Mouse (Mus musculus): ENCODE results near the gene Cabp4. TPM values are rescaled to one million over a fixed set of nuclear protein-coding genes. Genes with fewer than 3 reads are reported as not detected.

The Cabp4 gene
- total RNA-seq, 2 experiments from 2014 or later = not detected

GRCm38 (mm10) chr19:4166678-4167476 lies 23.0 kb upstream of the Cabp4 start:
- intact Hi-C loops (cut with DNase I) = no loop called here
- DNase-seq = peak; percentile 45

GRCm38 (mm10) chr19:4164721-4165120 lies 20.9 kb upstream of the Cabp4 start:
- intact Hi-C loops (cut with DNase I) = no loop called here
- DNase-seq = no peak

- no peak for DNase-seq
- intact Hi-C loops (cut with DNase I) = no loop called here
Observed at GRCm38 (mm10) chr19:4164100-4164499, 20.3 kb upstream of the Cabp4 start.

GRCm38 (mm10) chr19:4163543-4163887 lies 19.7 kb upstream of the Cabp4 start:
- intact Hi-C loops (cut with DNase I) = no loop called here
- no peak for DNase-seq

DNA sequence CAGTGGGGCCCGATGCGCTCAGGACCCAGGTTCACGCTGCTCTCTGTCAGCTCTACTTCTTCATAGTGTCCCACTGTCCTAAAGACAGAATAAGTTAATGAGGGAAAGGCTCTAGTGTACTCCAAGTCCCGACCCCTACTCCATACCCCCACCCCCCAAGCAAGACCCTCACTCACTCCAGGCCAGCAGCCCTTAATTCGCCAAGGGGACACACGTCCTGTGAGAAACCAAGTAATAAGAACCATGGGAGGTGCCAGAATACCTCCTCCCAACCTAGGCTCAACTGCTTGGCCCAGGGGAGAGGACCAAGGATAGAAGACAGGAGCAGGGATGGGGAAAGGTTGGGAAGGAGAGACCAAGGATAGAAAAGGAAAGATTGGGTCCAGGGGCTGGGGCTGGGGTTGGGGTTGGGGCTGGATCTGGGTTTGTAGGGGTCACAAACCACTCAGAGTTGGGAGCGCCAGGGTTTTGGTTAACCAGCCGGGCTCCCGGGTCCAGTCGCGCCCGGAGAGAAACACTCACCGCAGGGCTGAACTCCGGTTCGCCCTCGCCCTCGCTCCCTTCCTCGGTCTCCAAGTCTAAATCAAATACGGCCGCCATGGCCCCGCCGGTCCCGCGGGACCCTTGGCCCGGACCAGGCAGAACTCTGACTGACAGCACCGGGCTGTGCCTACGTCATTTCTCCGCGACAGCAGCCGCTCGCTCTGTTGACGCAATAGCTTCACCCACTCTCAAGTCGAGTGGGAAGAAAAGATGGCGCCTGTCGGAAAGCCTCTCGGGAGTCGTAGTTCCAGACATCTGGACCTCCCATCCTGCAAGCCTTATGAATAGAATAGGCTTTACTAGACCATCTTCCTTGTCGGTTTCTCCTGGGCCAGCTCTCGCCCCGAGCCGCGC lies 19.1 kb upstream of the Cabp4 start, which contains the start of gene Rps6kb2:
Gene Rps6kb2 (minus strand): TSS at position 709 of the 897 bp plus-strand sequence.
- intact Hi-C loops (cut with DNase I) = no loop called here
- DNase-seq = peak; percentile 97

- intact Hi-C loops (cut with DNase I) = no loop called here
- DNase-seq = no peak
Observed at GRCm38 (mm10) chr19:4159049-4159448, 15.2 kb upstream of the Cabp4 start.

- intact Hi-C loops (cut with DNase I) = no loop called here
- no peak for DNase-seq
Observed at GRCm38 (mm10) chr19:4156771-4157170, 12.9 kb upstream of the Cabp4 start.

DNA sequence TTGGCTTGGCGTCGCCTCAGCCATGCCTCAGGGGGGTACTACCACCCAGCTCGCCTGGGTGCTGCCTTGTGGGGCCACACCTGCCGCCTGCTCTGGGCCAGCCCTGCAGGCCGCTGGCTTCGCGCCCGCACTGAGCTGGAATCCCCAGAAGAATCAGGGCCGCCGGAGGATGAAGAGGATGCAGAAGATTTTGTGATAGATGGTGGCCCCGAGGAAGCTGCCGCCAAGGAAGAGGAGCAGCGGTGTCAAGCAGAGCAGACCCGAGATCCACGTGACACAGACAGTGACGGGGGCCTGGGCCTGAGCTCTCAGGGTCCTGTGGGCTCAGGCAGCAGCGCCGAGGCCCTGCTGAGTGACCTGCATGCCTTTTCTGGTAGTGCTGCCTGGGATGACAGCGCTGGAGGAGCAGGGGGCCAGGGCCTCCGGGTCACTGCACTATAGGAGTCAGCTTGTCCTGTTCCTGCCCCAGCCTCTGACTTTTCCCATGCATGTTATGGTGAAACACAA lies 12.3 kb upstream of the Cabp4 start:
- intact Hi-C loops (cut with DNase I) = no loop called here
- no peak for DNase-seq

GRCm38 (mm10) chr19:4155223-4156072 lies 11.6 kb upstream of the Cabp4 start:
- no peak for DNase-seq
- intact Hi-C loops (cut with DNase I) = no loop called here

DNA sequence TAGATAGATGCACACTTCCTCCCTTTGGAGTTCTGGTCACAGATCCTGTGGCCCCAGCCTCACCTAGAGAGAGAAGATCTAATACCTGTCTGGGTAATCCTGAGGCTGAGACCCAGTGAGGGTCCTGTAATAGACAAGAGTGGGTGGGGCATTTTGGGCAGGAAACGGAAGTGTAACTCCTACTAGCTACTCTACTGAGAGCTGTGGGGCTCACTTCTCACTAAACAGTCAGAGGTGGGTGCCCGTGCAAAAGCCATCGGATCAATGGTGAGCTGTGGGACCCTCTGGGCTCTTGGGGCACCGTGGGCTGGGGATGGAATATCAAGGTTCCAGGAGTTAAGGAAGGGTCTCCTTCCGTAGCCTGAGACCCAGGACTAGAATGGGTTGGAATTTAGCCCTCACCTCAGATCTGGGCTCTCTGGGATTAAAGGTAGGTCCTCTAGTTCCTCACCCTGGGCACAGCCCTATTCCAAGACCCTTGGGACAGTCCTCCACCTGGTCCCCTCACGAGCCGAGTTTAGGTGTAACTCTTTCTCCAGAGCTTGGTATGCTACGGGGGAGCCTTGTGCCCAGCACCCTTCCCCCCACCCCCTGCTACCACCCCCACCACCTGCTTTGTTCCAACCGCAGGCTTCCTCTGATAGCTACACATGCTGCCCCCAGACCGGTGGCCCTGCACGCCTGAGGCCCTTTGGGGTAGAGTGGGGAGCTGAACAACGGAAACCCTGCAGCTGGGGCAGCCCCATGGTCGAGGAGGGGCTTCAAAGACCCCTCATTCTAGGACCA lies 10.8 kb upstream of the Cabp4 start:
- no peak for DNase-seq
- intact Hi-C loops (cut with DNase I) = no loop called here

DNA sequence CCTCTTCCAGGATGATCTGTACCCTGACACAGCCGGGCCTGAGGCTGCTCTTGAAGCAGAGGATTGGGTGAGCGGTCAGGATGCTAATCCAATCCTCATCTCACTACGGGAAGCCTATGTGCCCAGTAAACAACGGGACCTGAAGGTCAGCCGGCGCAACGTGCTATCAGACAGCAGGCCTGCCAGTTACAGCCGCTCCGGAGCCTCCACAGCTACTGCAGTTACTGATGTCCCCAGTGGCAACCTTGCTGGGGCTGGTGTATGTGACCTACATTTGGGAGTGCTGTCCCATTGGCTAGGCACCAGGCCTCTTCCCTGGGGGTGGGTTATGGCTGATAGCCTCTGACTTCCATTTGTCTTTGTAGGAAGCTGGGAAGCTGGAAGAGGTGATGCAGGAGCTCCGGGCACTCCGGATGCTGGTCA lies 9.4 kb upstream of the Cabp4 start, which contains the start of gene Ptprcap:
Gene Ptprcap (plus strand): TSS at position 373 of the 423 bp plus-strand sequence.
- peak; percentile 45 for DNase-seq
- intact Hi-C loops (cut with DNase I) = no loop called here

DNA sequence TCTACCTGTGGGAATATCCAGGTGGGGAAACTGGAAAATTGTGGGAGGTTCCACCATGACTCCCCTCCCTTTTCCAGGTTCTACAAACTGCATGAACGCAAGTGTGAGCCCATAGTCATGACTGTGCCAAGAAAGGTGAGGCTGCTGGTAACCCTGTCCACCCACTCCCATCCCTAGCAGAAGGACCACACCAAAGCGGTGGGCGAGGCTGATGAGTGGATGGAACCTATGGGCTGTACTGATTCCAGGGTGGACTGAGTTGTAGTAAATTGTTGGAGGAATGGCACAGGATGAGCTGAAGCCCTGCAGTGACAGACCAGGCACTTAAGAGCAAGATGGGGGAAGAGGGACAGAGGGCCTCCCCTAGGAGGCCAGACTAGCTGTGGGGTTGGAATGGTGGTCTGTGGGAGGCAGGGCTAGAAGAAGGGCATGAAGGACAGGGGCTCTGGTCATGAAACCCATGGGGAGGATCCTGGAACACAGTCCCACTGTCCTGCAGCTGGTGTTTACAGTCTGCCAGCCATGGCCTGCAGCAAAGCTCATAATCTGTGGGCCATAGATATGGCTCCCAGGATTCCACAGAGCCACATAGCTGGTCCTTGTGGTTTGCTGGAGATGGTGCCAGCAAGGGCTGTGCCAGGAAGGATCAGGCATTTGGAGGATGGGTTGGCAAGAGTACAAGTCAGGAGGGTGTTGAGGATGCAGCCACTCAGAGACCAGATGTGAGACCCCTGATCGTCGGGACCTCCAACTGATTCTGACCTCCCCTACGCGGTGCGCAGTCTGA lies 8.8 kb upstream of the Cabp4 start:
- peak; percentile 53 for DNase-seq
- intact Hi-C loops (cut with DNase I) = no loop called here

GRCm38 (mm10) chr19:4151898-4152297 lies 8.1 kb upstream of the Cabp4 start:
- no peak for DNase-seq
- intact Hi-C loops (cut with DNase I) = no loop called here

DNA sequence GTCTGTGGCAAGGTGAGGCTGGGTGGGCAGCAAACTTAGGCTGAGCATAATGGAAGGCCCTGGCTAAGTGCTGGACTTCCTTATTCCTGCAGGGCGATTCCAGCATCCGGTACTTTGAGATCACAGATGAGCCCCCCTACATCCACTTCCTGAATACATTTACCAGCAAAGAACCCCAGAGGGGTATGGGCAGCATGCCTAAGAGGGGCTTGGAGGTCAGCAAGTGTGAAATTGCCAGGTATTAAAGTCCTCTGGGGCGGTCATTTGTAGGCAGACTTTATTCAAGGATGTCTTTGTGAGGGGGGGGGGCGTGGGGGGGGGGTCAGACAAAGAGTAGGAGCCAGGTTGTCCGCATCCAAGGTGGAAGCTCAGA lies 7.6 kb upstream of the Cabp4 start:
- intact Hi-C loops (cut with DNase I) = no loop called here

DNA sequence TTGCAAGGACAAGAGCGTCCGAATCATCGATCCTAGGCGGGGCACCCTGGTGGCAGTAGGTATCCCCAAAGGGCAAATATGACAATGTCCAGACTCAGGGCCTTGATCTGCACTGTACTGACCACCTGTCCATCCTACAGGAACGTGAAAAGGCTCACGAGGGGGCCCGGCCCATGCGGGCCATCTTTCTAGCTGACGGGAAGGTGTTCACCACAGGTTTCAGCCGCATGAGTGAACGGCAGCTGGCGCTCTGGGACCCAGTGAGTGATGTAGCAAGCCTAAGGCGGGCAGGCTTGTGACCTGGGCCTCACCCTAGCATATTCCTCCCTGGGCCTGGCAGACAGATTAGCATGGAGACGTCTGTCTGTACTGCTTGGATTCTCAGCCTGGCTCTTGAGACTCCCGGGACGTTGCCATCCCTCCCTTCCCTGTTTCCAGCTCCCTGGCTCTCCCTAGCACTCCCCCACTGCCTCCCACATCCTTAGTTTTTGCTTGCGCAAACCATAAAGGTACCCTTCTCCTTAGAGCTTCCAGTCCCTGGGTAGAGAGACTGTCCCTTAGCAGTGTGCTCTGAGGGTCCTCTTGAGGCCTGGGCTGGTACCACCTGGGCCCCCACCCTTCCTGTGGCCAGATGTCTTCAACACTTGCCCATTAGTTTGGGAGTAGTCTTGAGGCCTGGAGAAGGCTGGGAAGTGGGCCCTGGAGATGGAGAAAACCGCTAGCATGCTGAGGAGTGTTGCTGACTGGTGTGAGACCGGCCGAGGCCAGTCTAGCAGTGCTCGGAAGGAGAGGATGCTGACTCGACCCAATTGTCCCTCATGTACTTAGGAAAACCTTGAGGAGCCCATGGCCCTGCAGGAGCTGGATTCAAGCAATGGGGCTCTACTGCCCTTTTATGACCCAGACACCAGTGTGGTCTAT lies 7.0 kb upstream of the Cabp4 start:
- intact Hi-C loops (cut with DNase I) = no loop called here
- no peak for DNase-seq

More for the DNA sequence above, 7.6 kb upstream of the Cabp4 start:
- no peak for DNase-seq

- intact Hi-C loops (cut with DNase I) = no loop called here
- DNase-seq = no peak
Observed at GRCm38 (mm10) chr19:4149764-4150461, 6.1 kb upstream of the Cabp4 start.

DNA sequence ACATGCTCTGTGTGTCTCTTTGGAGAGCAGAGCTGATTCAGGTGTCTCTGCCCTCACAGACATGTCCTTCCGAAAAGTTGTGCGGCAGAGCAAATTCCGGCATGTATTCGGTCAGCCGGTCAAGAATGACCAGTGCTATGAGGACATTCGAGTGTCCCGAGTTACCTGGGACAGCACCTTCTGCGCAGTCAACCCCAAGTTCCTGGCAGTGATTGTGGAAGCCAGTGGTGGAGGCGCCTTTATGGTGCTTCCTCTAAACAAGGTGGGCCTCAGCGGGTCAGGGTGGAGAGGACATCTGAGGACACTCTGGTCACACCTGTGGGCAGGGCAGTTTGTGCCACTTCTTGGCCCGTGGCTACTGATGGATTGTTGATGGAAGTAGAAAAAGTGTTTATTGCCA lies 5.5 kb upstream of the Cabp4 start:
- no peak for DNase-seq
- intact Hi-C loops (cut with DNase I) = no loop called here

All from left cerebral cortex, postnatal 4 days (tissue).